Mouse (Mus musculus) forebrain, embryonic 10.5 days (tissue): ENCODE measurements around the gene Anxa7. TPM values are rescaled to one million over a fixed set of nuclear protein-coding genes. Genes with fewer than 3 reads are reported as not detected.

ENCODE experiments used
- DNase-seq: peaks from one replicate; pipeline ENCODE4 v3.0.0-alpha.2; 2017; ENCODE audit warnings: low spot score; ENCODE audit errors: extremely low spot score
- H3K27ac ChIP-seq: fragments of 300-500 bp; sonication (generic); 2 replicates; pipeline ENCODE4 v1.5.1; 2016; ENCODE audit warnings: mild to moderate bottlenecking
- H3K27me3 ChIP-seq: fragments of 300-500 bp; sonication (generic); 2 replicates; pipeline ENCODE4 v1.6.1; 2016; ENCODE audit warnings: mild to moderate bottlenecking; ENCODE audit not compliant: poor library complexity, severe bottlenecking
- H3K36me3 ChIP-seq: fragments of 300-500 bp; sonication (generic); replicated peaks from 2 replicates; pipeline ENCODE4 v1.6.1; 2016; ENCODE audit warnings: mild to moderate bottlenecking, moderate library complexity
- H3K4me1 ChIP-seq: fragments of 300-500 bp; sonication (generic); 2 replicates; pipeline ENCODE4 v1.6.1; 2016
- H3K4me3 ChIP-seq: fragments of 300-500 bp; sonication (generic); 2 replicates; pipeline ENCODE4 v1.5.1; 2016; ENCODE audit warnings: mild to moderate bottlenecking, moderate library complexity
- H3K9me3 ChIP-seq: fragments of 300-500 bp; sonication (generic); 2 replicates; pipeline ENCODE4 v1.6.1; 2016; ENCODE audit warnings: mild to moderate bottlenecking, moderate library complexity
- WGBS: fragments of 180-500 bp; shearing (Covaris S2); methylation state at CpG from one replicate; pipeline ENCODE4 v1.1.7; 2016; 5-methylcytosine and 5-hydroxymethylcytosine counted together
- polyA plus RNA-seq: library from polyadenylated mRNA; unstranded; fragments of >200 nt; fragmentation: Nextera tagmentation; extraction: Ambion mirVana; gene quantifications from 2 replicates; pipeline ENCODE4 v1.2.1, GENCODE M21; 2016

Gene Anxa7
- polyA plus RNA-seq, 1 experiment from 2014 or later, result 18.7 TPM

DNA sequence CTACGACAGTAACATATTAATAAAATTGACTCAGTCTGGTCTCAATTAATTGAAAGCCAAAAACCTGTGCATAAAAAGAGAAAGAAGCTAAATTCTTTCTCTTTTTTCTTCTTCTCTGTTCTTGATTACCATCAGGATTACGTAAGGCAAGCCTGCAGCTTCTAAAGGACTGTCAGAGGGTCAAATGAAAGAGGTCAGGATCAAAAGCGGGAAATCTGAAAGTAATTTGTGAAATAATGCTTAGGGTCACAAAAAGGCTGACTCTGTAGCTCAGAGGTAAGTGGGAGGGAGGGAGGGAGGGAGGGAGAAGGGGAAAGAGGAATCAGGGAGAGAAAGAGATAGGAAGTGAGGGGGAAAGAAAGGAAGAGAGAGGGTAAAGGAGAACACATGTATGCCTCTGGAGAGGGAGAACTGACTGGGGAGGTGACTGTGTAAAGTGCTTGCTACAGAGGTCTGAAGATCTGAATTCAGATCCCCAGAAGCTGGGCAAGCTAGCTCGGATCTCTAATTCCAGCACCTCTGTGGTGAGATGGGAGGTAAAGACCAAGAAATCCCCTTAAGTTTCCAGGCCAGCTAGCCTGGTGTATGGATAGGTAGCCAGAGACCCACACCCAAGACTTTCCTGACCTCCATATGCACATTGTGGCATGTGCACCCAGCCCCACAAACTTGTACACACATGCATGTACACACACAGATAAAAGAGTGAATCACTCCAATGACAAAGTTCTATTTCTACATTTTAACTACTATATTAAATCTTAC lies 2.5 kb downstream of the Anxa7 start:
- H3K27me3 ChIP-seq, result peaks cover 15% of the 10 kb centered on the region
- no peaks in the 10 kb centered on the region for H3K9me3 ChIP-seq
- H3K36me3 ChIP-seq, result no peaks in the 10 kb centered on the region
- H3K27ac ChIP-seq, result no peak overlapping the region
- H3K4me3 ChIP-seq, result no peak overlapping the region
- DNase-seq, result no peak
- peaks cover 39% of the 10 kb centered on the region for H3K4me1 ChIP-seq
- 39% methylated on average over 4 of the region's 4 CpGs for WGBS

DNA sequence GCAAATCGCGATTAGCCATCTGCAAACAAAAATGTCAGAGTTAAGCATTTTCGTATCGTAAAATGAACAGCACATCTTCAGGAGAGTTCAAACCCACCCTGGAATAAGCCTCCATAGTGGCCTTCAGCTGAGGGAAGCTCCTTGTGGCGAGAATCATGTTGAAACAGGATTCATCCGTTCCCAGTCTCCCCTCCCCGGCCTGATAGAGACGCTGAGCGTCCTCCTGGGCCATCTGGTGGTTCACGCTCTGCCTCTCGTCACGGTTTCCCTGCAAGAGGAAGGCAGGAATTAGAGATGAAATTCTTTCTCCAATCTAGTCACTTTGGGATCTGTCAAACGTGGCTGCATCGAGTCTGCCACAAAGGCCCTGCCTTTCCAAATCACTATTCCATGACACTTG lies 19.7 kb downstream of the Anxa7 start:
- H3K27ac ChIP-seq, result no peak overlapping the region
- 84% methylated on average over 14 of the region's 14 CpGs for WGBS
- no peaks in the 10 kb centered on the region for H3K4me1 ChIP-seq
- H3K4me3 ChIP-seq, result no peak overlapping the region
- peaks cover 27% of the 10 kb centered on the region for H3K36me3 ChIP-seq
- H3K27me3 ChIP-seq, result no peaks in the 10 kb centered on the region
- H3K9me3 ChIP-seq, result no peaks in the 10 kb centered on the region
- DNase-seq, result no peak

DNA sequence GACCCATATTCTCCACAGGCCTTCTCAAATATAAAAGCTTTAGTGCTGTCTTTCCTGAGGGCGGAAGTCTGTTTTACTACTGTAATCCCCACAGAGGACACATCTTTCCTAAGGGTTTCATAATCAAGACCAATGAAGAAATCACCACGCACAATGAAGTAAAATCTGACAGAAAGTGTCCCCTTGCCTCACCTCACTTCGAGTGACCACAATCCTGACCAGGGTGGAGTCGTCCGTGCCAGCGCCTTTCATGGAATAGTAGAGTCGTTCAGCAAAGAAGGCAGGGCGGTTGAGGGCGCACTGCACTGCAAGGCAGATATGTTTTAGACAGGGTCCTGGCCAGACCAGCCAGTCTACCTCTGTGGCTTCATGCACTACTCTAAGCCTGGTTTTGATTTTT lies 21.6 kb downstream of the Anxa7 start:
- Histone ChIP-seq H3K27me3 (no peaks in the 10 kb centered on the region), H3K36me3 (peaks cover 19% of the 10 kb centered on the region), H3K4me3 (no peak overlapping the region), H3K9me3 (no peaks in the 10 kb centered on the region), H3K4me1 (no peaks in the 10 kb centered on the region), H3K27ac (no peak overlapping the region)
- DNase-seq, result no peak
- WGBS, result 96% methylated on average over 9 of the region's 9 CpGs

DNA sequence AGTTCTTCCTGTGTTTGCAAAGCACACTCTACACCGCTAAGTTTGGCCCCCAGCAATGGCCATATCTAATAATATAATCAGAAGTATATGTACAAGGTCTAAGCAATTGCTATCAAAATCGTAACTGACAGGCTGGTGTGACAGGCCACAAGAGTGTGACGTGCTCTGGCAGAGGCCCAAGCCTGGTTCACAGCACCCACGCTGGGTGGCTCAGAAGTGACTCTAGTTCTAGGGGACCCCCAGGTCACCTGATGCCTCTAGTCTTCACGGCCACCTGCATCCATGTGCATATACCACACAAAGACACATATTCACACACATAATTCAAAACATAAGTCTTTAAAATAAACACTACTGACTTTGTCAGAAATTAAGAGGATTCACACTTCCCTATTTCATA lies 27.0 kb downstream of the Anxa7 start:
- no peak overlapping the region for H3K4me3 ChIP-seq
- H3K36me3 ChIP-seq, result no peaks in the 10 kb centered on the region
- H3K27ac ChIP-seq, result no peak overlapping the region
- WGBS, result 94% methylated on average over 5 of the region's 5 CpGs
- no peaks in the 10 kb centered on the region for H3K27me3 ChIP-seq
- H3K4me1 ChIP-seq, result peaks cover 10% of the 10 kb centered on the region
- H3K9me3 ChIP-seq, result no peaks in the 10 kb centered on the region
- DNase-seq, result no peak

DNA sequence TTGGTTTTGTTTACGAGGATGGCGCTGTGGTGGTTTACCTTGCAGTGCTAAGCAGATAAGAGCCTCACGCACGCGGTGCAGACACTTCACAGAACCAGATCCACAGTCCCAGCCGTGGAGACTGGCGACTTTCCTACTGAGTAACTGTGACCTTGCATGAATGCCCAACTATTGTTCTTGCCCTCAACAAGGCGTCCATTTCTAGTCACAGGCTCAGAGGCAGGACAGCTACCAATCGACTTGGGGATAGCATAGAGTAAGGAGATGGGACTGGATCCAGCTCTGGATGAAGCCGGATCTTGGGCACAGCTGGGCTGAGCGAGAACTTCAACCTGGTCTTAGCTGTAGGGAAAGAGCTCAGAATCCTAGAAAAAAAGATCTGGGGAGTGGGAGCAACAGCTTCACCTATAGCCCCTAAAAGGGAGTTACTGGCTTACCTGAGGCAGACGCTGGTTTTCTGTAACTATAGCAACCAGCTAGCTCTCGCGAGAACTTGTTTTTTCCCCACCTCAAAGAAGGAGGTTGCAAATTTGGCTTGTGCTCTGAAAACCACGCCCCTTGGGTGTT lies 28.1 kb downstream of the Anxa7 start, which contains the start of gene Cfap70:
Cfap70 (minus strand) TSS at position 462 of the 567 bp plus-strand sequence.
- Histone ChIP-seq H3K4me1 (peaks cover 10% of the 10 kb centered on the region), H3K27ac (peak within 1 kb of the TSS; percentile 8; the same call in 1 of the 2 replicates), H3K27me3 (no peaks in the 10 kb centered on the region), H3K9me3 (no peaks in the 10 kb centered on the region), H3K36me3 (no peaks in the 10 kb centered on the region), H3K4me3 (peak within 1 kb of the TSS; percentile 54)
- WGBS, result 2% methylated on average over 15 of the region's 15 CpGs
- peak; percentile 68 for DNase-seq

DNA sequence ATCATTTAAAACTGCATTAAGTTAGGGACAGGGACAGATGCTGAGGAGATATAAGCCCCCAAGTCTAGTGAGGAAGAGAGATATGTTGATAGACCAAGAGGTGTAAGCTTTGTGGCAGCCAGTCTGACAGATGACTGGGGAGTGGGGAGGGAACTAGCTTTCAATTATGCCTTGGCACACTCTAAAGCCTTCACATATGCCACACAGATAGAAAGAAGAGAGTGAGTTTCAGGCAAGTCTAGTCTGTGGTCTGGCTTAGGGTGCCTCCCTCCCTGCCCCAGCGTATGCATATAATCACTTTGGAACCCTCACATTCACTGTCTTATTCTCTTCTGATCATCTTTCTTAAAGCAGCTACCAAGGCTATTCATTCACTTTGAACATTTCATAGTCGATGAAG lies 28.6 kb downstream of the Anxa7 start:
- H3K9me3 ChIP-seq, result no peaks in the 10 kb centered on the region
- no peak for DNase-seq
- no peaks in the 10 kb centered on the region for H3K27me3 ChIP-seq
- no peaks in the 10 kb centered on the region for H3K36me3 ChIP-seq
- 16% methylated on average over 2 of the region's 2 CpGs for WGBS
- H3K4me1 ChIP-seq, result peaks cover 10% of the 10 kb centered on the region
- peak overlapping the region; percentile 54 for H3K4me3 ChIP-seq
- H3K27ac ChIP-seq, result no peak overlapping the region

DNA sequence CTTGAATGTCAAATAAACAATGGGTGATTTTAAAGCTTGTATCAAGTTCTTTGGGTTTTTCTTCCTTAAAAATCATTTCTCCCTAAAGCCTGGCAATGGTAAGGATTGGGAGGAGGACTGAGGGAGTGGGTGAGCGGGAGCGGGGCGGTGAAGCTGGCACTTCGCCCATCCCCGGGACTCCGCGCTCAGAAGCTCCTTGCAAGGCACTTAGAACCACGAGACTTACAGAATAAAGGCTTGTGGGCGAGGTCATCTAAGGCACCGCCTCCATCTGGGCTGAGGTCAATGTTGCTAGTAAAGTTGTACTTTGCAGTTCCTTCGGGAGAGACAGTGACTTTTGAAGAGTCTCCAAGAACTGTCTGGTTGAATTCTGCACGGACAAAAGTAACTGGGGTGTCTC lies 32.7 kb downstream of the Anxa7 start:
- WGBS, result 76% methylated on average over 12 of the region's 12 CpGs
- Histone ChIP-seq H3K9me3 (no peaks in the 10 kb centered on the region), H3K4me3 (no peak overlapping the region), H3K36me3 (no peaks in the 10 kb centered on the region), H3K27me3 (no peaks in the 10 kb centered on the region), H3K4me1 (peaks cover 14% of the 10 kb centered on the region), H3K27ac (no peak overlapping the region)
- DNase-seq, result no peak

DNA sequence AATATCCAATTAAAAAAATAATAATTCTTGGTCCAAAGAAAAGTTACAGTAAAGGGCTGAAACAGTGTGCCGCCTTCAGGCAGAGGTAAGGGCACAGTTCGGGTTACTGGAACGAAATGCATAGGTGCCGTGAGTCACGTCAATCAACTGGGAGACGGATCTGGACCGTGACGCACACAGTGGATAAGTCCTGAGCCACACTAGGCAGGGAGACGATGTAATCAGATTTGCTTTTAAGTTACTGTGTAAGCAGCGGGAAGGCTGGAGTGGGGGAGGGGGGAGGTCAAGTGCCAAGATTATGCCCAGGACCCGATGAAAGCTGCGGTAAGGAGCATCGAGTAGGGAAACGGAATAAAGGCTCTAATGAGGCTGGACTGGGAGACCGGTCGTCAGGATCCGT lies 37.7 kb downstream of the Anxa7 start:
- Histone ChIP-seq H3K27me3 (no peaks in the 10 kb centered on the region), H3K27ac (no peak overlapping the region), H3K36me3 (no peaks in the 10 kb centered on the region), H3K4me3 (no peak overlapping the region), H3K4me1 (peaks cover 7% of the 10 kb centered on the region), H3K9me3 (no peaks in the 10 kb centered on the region)
- no peak for DNase-seq
- 77% methylated on average over 17 of the region's 17 CpGs for WGBS

DNA sequence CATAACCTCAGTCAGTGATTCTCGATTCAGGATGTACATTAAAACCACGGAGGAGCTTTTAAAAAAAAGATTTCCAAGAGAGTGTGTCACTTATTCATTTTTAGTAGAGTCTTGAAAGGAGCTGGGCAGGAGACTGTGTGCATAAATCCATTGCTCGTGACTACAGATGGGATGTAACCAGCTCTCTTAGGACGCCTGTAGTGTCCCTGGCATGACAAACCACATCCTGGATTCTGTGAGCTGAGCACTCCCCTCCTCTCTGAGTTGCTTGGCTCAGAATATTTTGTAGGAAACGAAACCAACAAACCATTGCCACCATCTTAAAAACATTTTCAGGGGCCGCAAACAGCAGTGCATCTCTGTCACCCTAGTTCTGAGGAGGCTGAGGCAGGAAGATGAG lies 43.0 kb downstream of the Anxa7 start:
- no peak overlapping the region for H3K4me3 ChIP-seq
- no peak for DNase-seq
- H3K36me3 ChIP-seq, result no peaks in the 10 kb centered on the region
- no peaks in the 10 kb centered on the region for H3K27me3 ChIP-seq
- H3K4me1 ChIP-seq, result peaks cover 1% of the 10 kb centered on the region
- WGBS, result 80% methylated on average over 6 of the region's 6 CpGs
- H3K27ac ChIP-seq, result no peak overlapping the region
- no peaks in the 10 kb centered on the region for H3K9me3 ChIP-seq

DNA sequence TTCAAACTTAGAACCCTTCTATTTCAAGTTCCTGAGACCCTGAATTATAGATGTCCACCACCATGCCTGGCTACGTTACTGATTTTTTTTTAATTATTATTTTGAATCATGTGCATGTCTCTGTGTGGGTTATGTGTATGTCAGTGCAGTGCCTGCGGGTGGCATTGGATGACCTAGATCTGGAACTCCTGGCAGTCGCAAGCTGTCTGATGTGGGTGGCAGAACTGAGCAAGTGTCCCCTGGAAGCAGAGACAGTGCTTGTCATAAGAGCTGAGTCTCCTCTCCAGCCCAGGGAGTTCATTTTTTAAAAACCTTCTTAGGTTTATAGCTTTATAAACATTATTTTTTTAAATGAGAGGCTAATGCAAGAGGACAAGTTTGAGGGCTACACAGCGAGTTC lies 47.5 kb downstream of the Anxa7 start:
- no peaks in the 10 kb centered on the region for H3K36me3 ChIP-seq
- H3K9me3 ChIP-seq, result no peaks in the 10 kb centered on the region
- no peak for DNase-seq
- no peaks in the 10 kb centered on the region for H3K4me1 ChIP-seq
- no peak overlapping the region for H3K27ac ChIP-seq
- no peak overlapping the region for H3K4me3 ChIP-seq
- WGBS, result 88% methylated on average over 4 of the region's 4 CpGs
- no peaks in the 10 kb centered on the region for H3K27me3 ChIP-seq

DNA sequence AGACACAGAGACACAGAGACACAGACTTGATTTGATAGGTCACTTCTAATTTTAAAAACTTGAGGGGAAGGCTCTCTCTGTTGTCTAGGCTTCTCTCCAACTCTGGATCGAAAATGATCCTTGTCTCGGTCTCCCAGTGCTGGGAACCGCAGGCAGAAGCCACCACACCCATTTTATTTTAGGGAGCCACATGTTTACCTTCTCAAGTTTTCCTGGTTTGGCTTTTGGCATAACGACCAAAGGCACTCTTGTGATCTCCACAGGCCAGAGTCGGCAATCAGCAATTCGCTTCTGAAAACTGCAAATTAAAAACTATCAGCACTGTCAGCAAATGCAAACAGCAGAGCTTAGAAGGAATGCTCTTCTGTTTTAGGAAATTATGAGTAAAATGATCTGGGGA lies 48.2 kb downstream of the Anxa7 start:
- no peaks in the 10 kb centered on the region for H3K4me1 ChIP-seq
- no peak overlapping the region for H3K4me3 ChIP-seq
- DNase-seq, result no peak
- WGBS, result 87% methylated on average over 6 of the region's 6 CpGs
- no peak overlapping the region for H3K27ac ChIP-seq
- H3K27me3 ChIP-seq, result no peaks in the 10 kb centered on the region
- no peaks in the 10 kb centered on the region for H3K9me3 ChIP-seq
- no peaks in the 10 kb centered on the region for H3K36me3 ChIP-seq

DNA sequence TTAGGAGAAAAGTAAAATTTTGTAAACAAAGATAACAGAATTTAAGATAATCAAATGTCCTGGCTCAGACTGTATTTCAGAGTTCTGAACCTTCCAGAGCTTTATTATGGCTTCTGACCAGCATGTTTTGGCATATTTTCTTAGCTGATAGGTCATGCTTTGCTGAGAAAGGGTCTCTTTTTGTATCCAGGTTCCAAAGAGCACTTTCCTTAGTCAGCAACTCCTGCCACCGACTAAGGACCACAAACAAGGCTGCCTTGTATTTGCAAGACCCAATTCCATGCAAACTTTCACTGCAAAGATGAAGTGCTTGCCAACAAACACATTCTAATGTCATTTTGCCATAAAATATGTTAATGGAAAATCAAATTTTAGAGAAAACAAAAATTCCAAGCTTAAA lies 50.1 kb downstream of the Anxa7 start:
- WGBS, result 73% methylated on average over 1 of the region's 1 CpGs
- Histone ChIP-seq H3K36me3 (no peaks in the 10 kb centered on the region), H3K27me3 (no peaks in the 10 kb centered on the region), H3K4me1 (peaks cover 8% of the 10 kb centered on the region), H3K9me3 (no peaks in the 10 kb centered on the region), H3K4me3 (no peak overlapping the region), H3K27ac (no peak overlapping the region)
- no peak for DNase-seq

DNA sequence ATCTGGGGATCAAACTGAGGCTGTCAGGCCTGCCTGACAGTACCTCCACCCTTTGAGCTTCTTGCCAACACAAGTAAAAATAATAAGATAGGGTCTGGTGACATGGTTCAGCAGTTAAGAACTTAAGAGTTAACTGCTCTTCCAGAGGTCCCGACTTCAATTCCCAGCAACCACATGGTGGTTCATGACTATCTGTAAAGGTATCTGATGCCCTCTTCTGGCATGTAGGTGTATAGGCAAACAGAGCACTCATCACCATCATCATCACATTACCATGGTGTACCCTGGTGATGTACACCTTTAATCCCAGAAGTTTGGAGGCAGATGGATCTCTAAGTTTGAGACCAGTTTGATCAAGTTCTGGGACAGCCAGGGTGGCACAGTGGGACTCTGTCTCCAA lies 51.3 kb downstream of the Anxa7 start:
- Histone ChIP-seq H3K4me3 (no peak overlapping the region), H3K36me3 (no peaks in the 10 kb centered on the region), H3K27ac (no peak overlapping the region), H3K9me3 (no peaks in the 10 kb centered on the region), H3K4me1 (peaks cover 8% of the 10 kb centered on the region), H3K27me3 (no peaks in the 10 kb centered on the region)
- no peak for DNase-seq
- 40% methylated on average over 1 of the region's 1 CpGs for WGBS
